Comparison of ENCODE assay signal across 13 mouse cellular contexts in the genomic region with DNA sequence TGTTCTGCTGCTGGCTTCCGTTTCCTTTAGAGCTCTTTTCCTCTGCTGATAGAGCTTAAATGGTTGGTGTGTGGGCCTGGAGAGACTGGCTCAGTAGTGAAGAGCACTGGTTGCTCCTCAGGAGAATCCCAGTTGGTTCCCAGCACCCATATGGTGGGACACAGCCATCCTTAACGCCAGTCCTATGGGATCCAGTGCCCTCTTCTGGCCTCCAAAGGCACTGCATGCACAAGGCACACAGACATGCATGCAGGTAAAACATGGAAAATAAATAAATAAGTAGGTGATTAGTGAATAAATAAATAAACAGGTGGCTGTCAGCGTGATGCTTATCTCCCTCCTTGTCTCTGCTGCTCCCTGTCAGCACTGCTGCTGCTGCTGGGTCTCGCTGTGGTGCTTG. TPM values are rescaled to one million over a fixed set of nuclear protein-coding genes. Genes with fewer than 3 reads are reported as not detected.
DNase-seq lines count a peak whose midpoint lies in the region; ATAC-seq and TF ChIP-seq lines count a peak whose summit lies in the region.
"Had no signal": no experiment of that assay in that cellular context is flagged by ENCODE, and none has a peak within 500 bp of the region (broad histone marks: within the 10 kb centered on the region; RNA-seq: fewer than 3 reads in every experiment).

No protein-coding gene starts in this region.

- H3K36me3 ChIP-seq in heart, embryonic 12.5 days, result peaks cover 61% of the 10 kb centered on the region
- peaks cover 20% of the 10 kb centered on the region for H3K36me3 ChIP-seq in ES-E14 (ENCODE audit: control insufficient read depth, insufficient read depth, low read length, poor library complexity, severe bottlenecking)

- in situ Hi-C loops in ES-E14 (cut with MboI; ENCODE audit: low sequenced_read_pairs in 2 of 2, unreplicated experiment in 2 of 2), result no loop called here

- TF ChIP-seq CTCF in lung, adult 2 months (IDR thresholded peaks at IDR 0.05; ENCODE audit: insufficient read depth, low read length), result 0 out of 2 replicates have a peak, but pooled peaks have one; percentile 26

- TF ChIP-seq POLR2A in lung, adult 2 months (IDR thresholded peaks at IDR 0.05; ENCODE audit: borderline replicate concordance, extremely low read depth, low read depth, low read length), result no peak

- H3K4me2 ChIP-seq in heart, embryonic 12.5 days, result no peak overlapping the region
- H3K4me2 ChIP-seq: embryonic facial prominence, embryonic 12.5 days; midbrain, embryonic 15.5 days had no signal

- H3K9me3 ChIP-seq in heart, embryonic 12.5 days (replicated peaks), result peaks cover 4% of the 10 kb centered on the region
- H3K9me3 ChIP-seq in ES-E14 (ENCODE audit: control insufficient read depth, insufficient read depth, low read depth, low read length), result no peaks in the 10 kb centered on the region
- H3K9me3 ChIP-seq: embryonic facial prominence, embryonic 12.5 days; midbrain, embryonic 15.5 days had no signal

- no peak overlapping the region for H3K9ac ChIP-seq in heart, embryonic 12.5 days
- no peak overlapping the region for H3K9ac ChIP-seq in ES-E14 (ENCODE audit: insufficient read depth, low read depth, low read length, poor library complexity, severe bottlenecking)
- H3K9ac ChIP-seq: embryonic facial prominence, embryonic 12.5 days; midbrain, embryonic 15.5 days had no signal

- H3K4me3 ChIP-seq in heart, embryonic 12.5 days, result no peak overlapping the region
- no peak overlapping the region for H3K4me3 ChIP-seq in lung, adult 2 months (replicated peaks; ENCODE audit: extremely low read depth, low read depth, low read length)
- no peak overlapping the region for H3K4me3 ChIP-seq in ES-E14 (ENCODE audit: insufficient read depth in 1 of 2, low read depth in 1 of 2, low read length in 2 of 2, poor library complexity in 1 of 2, severe bottlenecking in 1 of 2)
- H3K4me3 ChIP-seq: embryonic facial prominence, embryonic 12.5 days; midbrain, embryonic 15.5 days had no signal

- 74% methylated on average over 4 of the region's 4 CpGs for WGBS in heart, embryonic 12.5 days
- 84% methylated on average over 4 of the region's 4 CpGs for WGBS in lung, adult 2 months

- no peaks in the 10 kb centered on the region for H3K4me1 ChIP-seq in heart, embryonic 12.5 days (replicated peaks)
- no peaks in the 10 kb centered on the region for H3K4me1 ChIP-seq in lung, adult 2 months (ENCODE audit: control insufficient read depth, insufficient read depth, low read length)
- H3K4me1 ChIP-seq in ES-E14 (ENCODE audit: control insufficient read depth in 2 of 2, insufficient read depth in 2 of 2, low read length in 2 of 2, poor library complexity in 1 of 2), result no peaks in the 10 kb centered on the region
- H3K4me1 ChIP-seq: embryonic facial prominence, embryonic 12.5 days; midbrain, embryonic 15.5 days had no signal

- H3K27ac ChIP-seq in heart, embryonic 12.5 days (ENCODE audit: poor library complexity, severe bottlenecking), result no peak overlapping the region
- no peak overlapping the region for H3K27ac ChIP-seq in ES-E14 (ENCODE audit: insufficient read depth, low read depth, low read length, poor library complexity, severe bottlenecking)
- H3K27ac ChIP-seq: embryonic facial prominence, embryonic 12.5 days; midbrain, embryonic 15.5 days had no signal

- no peaks in the 10 kb centered on the region for H3K27me3 ChIP-seq in heart, embryonic 12.5 days (replicated peaks)
- H3K27me3 ChIP-seq: embryonic facial prominence, embryonic 12.5 days; midbrain, embryonic 15.5 days had no signal

- peak; percentile 68 for DNase-seq in heart, adult 11 months
- DNase-seq in lung, adult 2 months, result no peak
- no peak for DNase-seq in lung, postnatal 14 days
- DNase-seq in ES-E14 (ENCODE audit: low read depth, low spot score), result peak; percentile 40
- no peak for DNase-seq in ovary, postnatal 14 days (ENCODE audit: low spot score)
- no peak for DNase-seq in layer of hippocampus, postnatal 10 days (ENCODE audit: low spot score in 2 of 2)
- DNase-seq: adrenal gland, adult 8-10 months; cerebellum, adult 11 months had no signal

- no peak for ATAC-seq in heart, embryonic 12.5 days (ENCODE audit: insufficient number of reproducible peaks, low FRiP score)
- 0 out of 2 replicates have a peak, but pooled peaks have one; percentile 42 for ATAC-seq in granulocyte monocyte progenitor cell, adult 5-6 weeks (replicated peaks; ENCODE audit: poor library complexity, severe bottlenecking)
- ATAC-seq: forebrain, embryonic 14.5 days; midbrain, embryonic 15.5 days had no signal

TF ChIP-seq in ES-E14, 5 proteins besides CTCF, POLR2A, EP300 and RAD21:
- TF ChIP-seq ZC3H11A (IDR thresholded peaks at IDR 0.05; ENCODE audit: borderline replicate concordance, low read depth, low read length), result no peak
- no peak for TF ChIP-seq ZNF384 (IDR thresholded peaks at IDR 0.05; ENCODE audit: low read depth, low read length)
- TF ChIP-seq HCFC1 (IDR thresholded peaks at IDR 0.05; ENCODE audit: borderline replicate concordance, insufficient read depth, low read length), result no peak
- TF ChIP-seq CHD2 (IDR thresholded peaks at IDR 0.05; ENCODE audit: low read depth, low read length), result no peak
- no peak for TF ChIP-seq MAFK (IDR thresholded peaks at IDR 0.05; ENCODE audit: insufficient read depth, low read depth, low read length)
TF ChIP-seq in ES-E14: peak in this region for 0.

RNA-seq across cellular contexts. Expression of gene Smim26, which starts 5.1 kb away (rescaled TPM):
- polyA plus RNA-seq in heart, embryonic 12.5 days (2016; fragmentation: Nextera tagmentation; extraction: Ambion mirVana), result 54.8 and 57.1 TPM in 2 replicates
- 3.3 and 4.5 TPM in 2 replicates for polyA plus RNA-seq in lung, adult 2 months (2012; rRNA removed)
- total RNA-seq in ES-E14 (2012; rRNA removed), result 35.6 and 35.7 TPM in 2 replicates
- 32.6 and 47.7 TPM in 2 replicates for total RNA-seq in granulocyte monocyte progenitor cell, adult 5-6 weeks (2014; fragmentation: Nextera tagmentation)
- total RNA-seq in granulocyte monocyte progenitor cell, adult 5-6 weeks (2017), result 15.6 and 30.0 TPM in 2 replicates
- total RNA-seq in layer of hippocampus, postnatal 10 days (2021), result 10 to 100 TPM; 49.3 to 54.2 TPM

RNA-seq across cellular contexts. Expression of gene Dtd1, which starts 11.0 kb away (rescaled TPM):
- polyA plus RNA-seq in heart, embryonic 12.5 days (2016; fragmentation: Nextera tagmentation; extraction: Ambion mirVana), result 30.5 and 31.2 TPM in 2 replicates
- 9.9 and 12.4 TPM in 2 replicates for polyA plus RNA-seq in lung, adult 2 months (2012; rRNA removed)
- total RNA-seq in ES-E14 (2012; rRNA removed), result 21.2 and 29.4 TPM in 2 replicates
- 31.2 and 39.9 TPM in 2 replicates for total RNA-seq in granulocyte monocyte progenitor cell, adult 5-6 weeks (2014; fragmentation: Nextera tagmentation)
- 43.9 and 75.9 TPM in 2 replicates for total RNA-seq in granulocyte monocyte progenitor cell, adult 5-6 weeks (2017)
- 10 to 100 TPM; 52.2 TPM for total RNA-seq in layer of hippocampus, postnatal 10 days (2021)

RNA-seq across cellular contexts. Expression of gene Sec23b, which starts 32.7 kb away (rescaled TPM):
- 49.8 and 50.6 TPM in 2 replicates for polyA plus RNA-seq in heart, embryonic 12.5 days (2016; fragmentation: Nextera tagmentation; extraction: Ambion mirVana)
- 37.7 and 51.0 TPM in 2 replicates for polyA plus RNA-seq in lung, adult 2 months (2012; rRNA removed)
- 78.5 and 95.8 TPM in 2 replicates for total RNA-seq in ES-E14 (2012; rRNA removed)
- total RNA-seq in granulocyte monocyte progenitor cell, adult 5-6 weeks (2014; fragmentation: Nextera tagmentation), result 56.9 and 79.4 TPM in 2 replicates
- total RNA-seq in granulocyte monocyte progenitor cell, adult 5-6 weeks (2017), result 120 and 130 TPM in 2 replicates
- 10 to 100 TPM; 46.5 to 47.8 TPM for total RNA-seq in layer of hippocampus, postnatal 10 days (2021)

RNA-seq across cellular contexts. Expression of gene Rbbp9, which starts 38.1 kb away (rescaled TPM):
- polyA plus RNA-seq in heart, embryonic 12.5 days (2016; fragmentation: Nextera tagmentation; extraction: Ambion mirVana), result 35.8 and 38.0 TPM in 2 replicates
- polyA plus RNA-seq in lung, adult 2 months (2012; rRNA removed), result 11.9 and 15.4 TPM in 2 replicates
- total RNA-seq in ES-E14 (2012; rRNA removed), result 6.8 and 7.9 TPM in 2 replicates
- 11.5 and 19.1 TPM in 2 replicates for total RNA-seq in granulocyte monocyte progenitor cell, adult 5-6 weeks (2014; fragmentation: Nextera tagmentation)
- total RNA-seq in granulocyte monocyte progenitor cell, adult 5-6 weeks (2017), result 9.6 and 9.7 TPM in 2 replicates
- 10 to 100 TPM; 24.8 to 25.8 TPM for total RNA-seq in layer of hippocampus, postnatal 10 days (2021)

Comparison
In these comparisons a context has a peak if more than half of its experiments do, and no peak if none do; other contexts are left out.
1. DNase-seq: peak in heart, adult 11 months (single experiment) and ES-E14 (single experiment); none in lung, adult 2 months (single experiment), lung, postnatal 14 days (single experiment), ovary, postnatal 14 days (single experiment) and layer of hippocampus, postnatal 10 days (0 of 2).